Mouse (Mus musculus): ENCODE measurements around the gene Trmo. TPM values are rescaled to one million over a fixed set of nuclear protein-coding genes. Genes with fewer than 3 reads are reported as not detected.

The Trmo gene
- polyA plus RNA-seq (2014; fragmentation: Illumina TruSeq; extraction: RNeasy Lipid Tissue Mini Kit (QIAGEN cat#74804); ENCODE audit: low read depth, low replicate concordance): 1.2 TPM

GRCm38 (mm10) chr4:46389013-46389611 lies at the start of gene Trmo:
Gene Trmo (minus strand): TSS chr4:46389437.

GRCm38 (mm10) chr4:46413406-46413805 lies 24.2 kb upstream of the Trmo start, which contains the start of gene Hemgn:
Gene Hemgn (minus strand): TSS chr4:46413506.

GRCm38 (mm10) chr4:46343596-46344260 lies 45.5 kb downstream of the Trmo start, which contains the start of gene Foxe1:
Gene Foxe1 (plus strand): TSS chr4:46343609.

Other genes starting within 250 kb of the Trmo start
- 46.6 TPM for gene Xpa, start 193.1 kb downstream of the Trmo start, polyA plus RNA-seq (2014; fragmentation: Illumina TruSeq; extraction: RNeasy Lipid Tissue Mini Kit (QIAGEN cat#74804); ENCODE audit: low read depth, low replicate concordance)
- gene Foxe1, start 45.8 kb downstream of the Trmo start, polyA plus RNA-seq (2014; fragmentation: Illumina TruSeq; extraction: RNeasy Lipid Tissue Mini Kit (QIAGEN cat#74804); ENCODE audit: low read depth, low replicate concordance): not detected
- not detected for gene Hemgn, start 24.1 kb upstream of the Trmo start, polyA plus RNA-seq (2014; fragmentation: Illumina TruSeq; extraction: RNeasy Lipid Tissue Mini Kit (QIAGEN cat#74804); ENCODE audit: low read depth, low replicate concordance)
- 136 TPM for gene Anp32b, start 61.5 kb upstream of the Trmo start, polyA plus RNA-seq (2014; fragmentation: Illumina TruSeq; extraction: RNeasy Lipid Tissue Mini Kit (QIAGEN cat#74804); ENCODE audit: low read depth, low replicate concordance)
- 3.3 TPM for gene Nans, start 99.8 kb upstream of the Trmo start, polyA plus RNA-seq (2014; fragmentation: Illumina TruSeq; extraction: RNeasy Lipid Tissue Mini Kit (QIAGEN cat#74804); ENCODE audit: low read depth, low replicate concordance)
- not detected for gene Trim14, start 146.7 kb upstream of the Trmo start, polyA plus RNA-seq (2014; fragmentation: Illumina TruSeq; extraction: RNeasy Lipid Tissue Mini Kit (QIAGEN cat#74804); ENCODE audit: low read depth, low replicate concordance)
- 0.65 TPM for gene Coro2a, start 212.8 kb upstream of the Trmo start, polyA plus RNA-seq (2014; fragmentation: Illumina TruSeq; extraction: RNeasy Lipid Tissue Mini Kit (QIAGEN cat#74804); ENCODE audit: low read depth, low replicate concordance)